Mouse (Mus musculus): ENCODE data around the gene Gm20661. TPM values are rescaled to one million over a fixed set of nuclear protein-coding genes. Genes with fewer than 3 reads are reported as not detected.

Gm20661 gene
- total and polyA plus RNA-seq, 3 experiments, result 1.2 TPM; not detected in 2

- no peaks in the 10 kb centered on the region for H3K27me3 ChIP-seq (ENCODE audit: control insufficient read depth, insufficient read depth, low read length)
- DNase-seq, result no peak
- H3K36me3 ChIP-seq (ENCODE audit: control insufficient read depth, insufficient read depth, low read length), result peaks cover 5% of the 10 kb centered on the region
- no peak overlapping the region for H3K27ac ChIP-seq
- intact Hi-C loops (cut with DNase I), result no loop called here
- peak; percentile 28; the same call in 1 of the 2 replicates for TF ChIP-seq CTCF (IDR thresholded peaks at IDR 0.05)
- no peak for TF ChIP-seq POLR2A (IDR thresholded peaks at IDR 0.05; ENCODE audit: insufficient read depth, low read depth, low read length)
- TF ChIP-seq EP300 (IDR thresholded peaks at IDR 0.05; ENCODE audit: insufficient read depth, low read depth, low read length), result no peak
- H3K79me2 ChIP-seq (replicated peaks; ENCODE audit: control insufficient read depth, insufficient read depth, low read length), result peaks cover 2% of the 10 kb centered on the region; the same call in 1 of the 2 replicates
- H3K9ac ChIP-seq (ENCODE audit: low read depth, low read length), result no peak overlapping the region
- 98% methylated on average over 3 of the region's 3 CpGs for WGBS
- no peak overlapping the region for H3K4me3 ChIP-seq
- H3K4me1 ChIP-seq (ENCODE audit: control insufficient read depth, insufficient read depth, low read length), result no peaks in the 10 kb centered on the region
Observed at GRCm38 (mm10) chr9:108027867-108028266, 45.0 kb downstream of the Gm20661 start.

GRCm38 (mm10) chr9:108032126-108032525 lies 49.3 kb downstream of the Gm20661 start:
- intact Hi-C loops (cut with DNase I), result no loop called here
- Histone ChIP-seq H3K79me2 (replicated peaks; ENCODE audit: control insufficient read depth, insufficient read depth, low read length) (no peaks in the 10 kb centered on the region), H3K4me1 (ENCODE audit: control insufficient read depth, insufficient read depth, low read length) (no peaks in the 10 kb centered on the region), H3K36me3 (ENCODE audit: control insufficient read depth, insufficient read depth, low read length) (peaks cover 2% of the 10 kb centered on the region; the same call in 1 of the 2 replicates), H3K27ac (no peak overlapping the region), H3K4me3 (no peak overlapping the region), H3K27me3 (ENCODE audit: control insufficient read depth, insufficient read depth, low read length) (no peaks in the 10 kb centered on the region), H3K9ac (ENCODE audit: low read depth, low read length) (no peak overlapping the region)
- DNase-seq, result no peak
- WGBS, result 87% methylated on average over 5 of the region's 5 CpGs
- no peak for TF ChIP-seq POLR2A (IDR thresholded peaks at IDR 0.05; ENCODE audit: insufficient read depth, low read depth, low read length)
- no peak for TF ChIP-seq CTCF (IDR thresholded peaks at IDR 0.05)
- no peak for TF ChIP-seq EP300 (IDR thresholded peaks at IDR 0.05; ENCODE audit: insufficient read depth, low read depth, low read length)

GRCm38 (mm10) chr9:108035331-108036156 lies 52.7 kb downstream of the Gm20661 start:
- Histone ChIP-seq H3K9ac (ENCODE audit: low read depth, low read length) (no peak overlapping the region), H3K27ac (no peak overlapping the region), H3K27me3 (ENCODE audit: control insufficient read depth, insufficient read depth, low read length) (no peaks in the 10 kb centered on the region), H3K4me3 (no peak overlapping the region), H3K79me2 (replicated peaks; ENCODE audit: control insufficient read depth, insufficient read depth, low read length) (no peaks in the 10 kb centered on the region), H3K36me3 (ENCODE audit: control insufficient read depth, insufficient read depth, low read length) (no peaks in the 10 kb centered on the region), H3K4me1 (ENCODE audit: control insufficient read depth, insufficient read depth, low read length) (no peaks in the 10 kb centered on the region)
- intact Hi-C loops (cut with DNase I), result loop anchor here (2.0 kb wide), 1 partner anchor 79 kb away; no protein-coding TSS in a partner anchor
- TF ChIP-seq CTCF (IDR thresholded peaks at IDR 0.05) (no peak), POLR2A (IDR thresholded peaks at IDR 0.05; ENCODE audit: insufficient read depth, low read depth, low read length) (no peak), EP300 (IDR thresholded peaks at IDR 0.05; ENCODE audit: insufficient read depth, low read depth, low read length) (no peak)
- no peak for DNase-seq
- 97% methylated on average over 2 of the region's 2 CpGs for WGBS

Other genes with a start within 250 kb of the Gm20661 start
- gene Rbm5, start 212.1 kb upstream of the Gm20661 start, total RNA-seq (2021), result 10 to 100 TPM; 38.9 to 54.6 TPM
- gene Rbm5, start 212.1 kb upstream of the Gm20661 start, polyA plus RNA-seq (2012; rRNA removed), result 50.5 and 68.3 TPM in 2 replicates
- gene Rbm6, start 109.8 kb upstream of the Gm20661 start, total RNA-seq (2021), result 10 to 100 TPM; 29.8 to 31.2 TPM
- gene Rbm6, start 109.8 kb upstream of the Gm20661 start, polyA plus RNA-seq (2012; rRNA removed), result 8.3 and 18.1 TPM in 2 replicates
- 10 to 100 TPM; 11.0 to 11.2 TPM for gene Mon1a, start 94.9 kb upstream of the Gm20661 start, total RNA-seq (2021)
- gene Mon1a, start 94.9 kb upstream of the Gm20661 start, polyA plus RNA-seq (2012; rRNA removed), result 15.1 and 16.0 TPM in 2 replicates
- 1 to 10 TPM; 3.1 to 3.3 TPM for gene Mst1r, start 76.2 kb upstream of the Gm20661 start, total RNA-seq (2021)
- 11.3 and 12.5 TPM in 2 replicates for gene Mst1r, start 76.2 kb upstream of the Gm20661 start, polyA plus RNA-seq (2012; rRNA removed)
- not detected for gene Actl11, start 54.6 kb upstream of the Gm20661 start, total RNA-seq (2021)
- gene Actl11, start 54.6 kb upstream of the Gm20661 start, polyA plus RNA-seq (2012; rRNA removed), result 0.09 and 0.14 TPM in 2 replicates
- not detected for gene Camkv, start 47.4 kb upstream of the Gm20661 start, total RNA-seq (2021)
- gene Camkv, start 47.4 kb upstream of the Gm20661 start, polyA plus RNA-seq (2012; rRNA removed), result 0.02 and 0.06 TPM in 2 replicates
- gene Traip, start 32.9 kb upstream of the Gm20661 start, total RNA-seq (2021), result 1 to 10 TPM in 1 of 2 experiments, under 1 TPM in 1; 0.70 to 1.2 TPM
- 0.20 and 0.37 TPM in 2 replicates for gene Traip, start 32.9 kb upstream of the Gm20661 start, polyA plus RNA-seq (2012; rRNA removed)
- gene Uba7, start 7.6 kb upstream of the Gm20661 start, total RNA-seq (2021), result 10 to 100 TPM; 13.4 to 15.7 TPM
- 53.2 and 59.0 TPM in 2 replicates for gene Uba7, start 7.6 kb upstream of the Gm20661 start, polyA plus RNA-seq (2012; rRNA removed)
- gene Inka1, start 2.8 kb downstream of the Gm20661 start, total RNA-seq (2021), result 1 to 10 TPM; 4.8 to 8.3 TPM
- 12.6 and 15.7 TPM in 2 replicates for gene Inka1, start 2.8 kb downstream of the Gm20661 start, polyA plus RNA-seq (2012; rRNA removed)
- 1 to 10 TPM in 1 of 2 experiments, under 1 TPM in 1; 0.20 to 1.1 TPM for gene Cdhr4, start 9.4 kb downstream of the Gm20661 start, total RNA-seq (2021)
- 2.0 and 8.8 TPM in 2 replicates for gene Cdhr4, start 9.4 kb downstream of the Gm20661 start, polyA plus RNA-seq (2012; rRNA removed)
- gene Gm20662, start 13.3 kb downstream of the Gm20661 start, total RNA-seq (2021), result 1 to 10 TPM; 1.4 to 1.8 TPM
- 2.3 and 3.0 TPM in 2 replicates for gene Gm20662, start 13.3 kb downstream of the Gm20661 start, polyA plus RNA-seq (2012; rRNA removed)
- gene Ip6k1, start 19.4 kb downstream of the Gm20661 start, total RNA-seq (2021), result 10 to 100 TPM; 30.9 to 39.8 TPM
- gene Ip6k1, start 19.4 kb downstream of the Gm20661 start, polyA plus RNA-seq (2012; rRNA removed), result 46.0 and 62.1 TPM in 2 replicates
- 10 to 100 TPM; 10.1 to 10.2 TPM for gene Gmppb, start 66.2 kb downstream of the Gm20661 start, total RNA-seq (2021)
- 9.6 and 11.2 TPM in 2 replicates for gene Gmppb, start 66.2 kb downstream of the Gm20661 start, polyA plus RNA-seq (2012; rRNA removed)
- gene Amigo3, start 70.1 kb downstream of the Gm20661 start, total RNA-seq (2021), result 1 to 10 TPM; 1.5 to 2.0 TPM
- 3.1 and 5.1 TPM in 2 replicates for gene Amigo3, start 70.1 kb downstream of the Gm20661 start, polyA plus RNA-seq (2012; rRNA removed)
- not detected for gene Mst1, start 97.4 kb downstream of the Gm20661 start, total RNA-seq (2021)
- 0.59 TPM in 1 of 2 replicates, not detected in the other for gene Mst1, start 97.4 kb downstream of the Gm20661 start, polyA plus RNA-seq (2012; rRNA removed)
- gene Rnf123, start 100.3 kb downstream of the Gm20661 start, total RNA-seq (2021), result 10 to 100 TPM; 79.3 to 86.7 TPM
- 114 and 126 TPM in 2 replicates for gene Rnf123, start 100.3 kb downstream of the Gm20661 start, polyA plus RNA-seq (2012; rRNA removed)
- 10 to 100 TPM; 37.6 to 39.3 TPM for gene Apeh, start 111.5 kb downstream of the Gm20661 start, total RNA-seq (2021)
- gene Apeh, start 111.5 kb downstream of the Gm20661 start, polyA plus RNA-seq (2012; rRNA removed), result 58.0 and 92.7 TPM in 2 replicates
- under 1 TPM; 0.03 to 0.05 TPM for gene Bsn, start 207.3 kb downstream of the Gm20661 start, total RNA-seq (2021)
- gene Bsn, start 207.3 kb downstream of the Gm20661 start, polyA plus RNA-seq (2012; rRNA removed), result 0.06 and 0.10 TPM in 2 replicates

Measured in heart, adult 2 months (tissue).